Mouse (Mus musculus): ENCODE measurements around the gene Krtap8-1. TPM values are rescaled to one million over a fixed set of nuclear protein-coding genes. Genes with fewer than 3 reads are reported as not detected.

The Krtap8-1 gene
- polyA plus RNA-seq, 1 experiment from 2014 or later, result not detected

Other genes with a start within 250 kb of the Krtap8-1 start
- not detected in 2 replicates for gene Krtap21-1, start 84.1 kb downstream of the Krtap8-1 start, polyA plus RNA-seq (2014; fragmentation: Nextera tagmentation; extraction: Ambion mirVana)
- not detected in 2 replicates for gene Krtap6-2, start 67.8 kb downstream of the Krtap8-1 start, polyA plus RNA-seq (2014; fragmentation: Nextera tagmentation; extraction: Ambion mirVana)
- not detected in 2 replicates for gene Krtap7-1, start 20.4 kb upstream of the Krtap8-1 start, polyA plus RNA-seq (2014; fragmentation: Nextera tagmentation; extraction: Ambion mirVana)
- not detected in 2 replicates for gene Krtap11-1, start 83.2 kb upstream of the Krtap8-1 start, polyA plus RNA-seq (2014; fragmentation: Nextera tagmentation; extraction: Ambion mirVana)